Comparison of ENCODE assay signal across 11 mouse cellular contexts in genomic region chr12:12812873-12813272, GRCm38 (mm10).
DNase-seq lines count a peak whose midpoint lies in the region; ATAC-seq and TF ChIP-seq lines count a peak whose summit lies in the region.
"Had no signal": no experiment of that assay in that cellular context is flagged by ENCODE, and none has a peak within 500 bp of the region (broad histone marks: within the 10 kb centered on the region; RNA-seq: fewer than 3 reads in every experiment).

No protein-coding gene starts in this region.

- 0 out of 2 replicates have a peak overlapping the region, but pooled peaks have one; percentile 46 for H3K27ac ChIP-seq in forebrain, embryonic 12.5 days
- no peak overlapping the region for H3K27ac ChIP-seq in forebrain, embryonic 14.5 days (ENCODE audit: low read depth, low read length)
- H3K27ac ChIP-seq in hindbrain, embryonic 13.5 days = peak overlapping the region; percentile 55
- no peak overlapping the region for H3K27ac ChIP-seq in midbrain, postnatal 0 days (ENCODE audit: low read depth, low read length)
- H3K27ac ChIP-seq: heart, embryonic 13.5 days had no signal

- H3K4me1 ChIP-seq in forebrain, embryonic 12.5 days = peaks cover 34% of the 10 kb centered on the region
- peaks cover 13% of the 10 kb centered on the region for H3K4me1 ChIP-seq in forebrain, embryonic 14.5 days (ENCODE audit: control insufficient read depth, insufficient read depth, low read length)
- peaks cover 27% of the 10 kb centered on the region for H3K4me1 ChIP-seq in hindbrain, embryonic 13.5 days (replicated peaks)
- peaks cover 10% of the 10 kb centered on the region for H3K4me1 ChIP-seq in midbrain, postnatal 0 days (ENCODE audit: insufficient read depth, low read length)

- no peaks in the 10 kb centered on the region for H3K36me3 ChIP-seq in forebrain, embryonic 12.5 days (replicated peaks)
- no peaks in the 10 kb centered on the region for H3K36me3 ChIP-seq in forebrain, embryonic 14.5 days (ENCODE audit: control insufficient read depth, insufficient read depth, low read length)
- no peaks in the 10 kb centered on the region for H3K36me3 ChIP-seq in hindbrain, embryonic 13.5 days
- no peaks in the 10 kb centered on the region for H3K36me3 ChIP-seq in midbrain, postnatal 0 days (ENCODE audit: insufficient read depth, low read length)
- H3K36me3 ChIP-seq: heart, embryonic 13.5 days had no signal

- peak; percentile 76 for ATAC-seq in forebrain, embryonic 12.5 days (ENCODE audit: low FRiP score)
- no peak for ATAC-seq in forebrain, embryonic 14.5 days
- ATAC-seq in hindbrain, embryonic 13.5 days (ENCODE audit: low FRiP score) = peak; percentile 64
- ATAC-seq in midbrain, postnatal 0 days (ENCODE audit: low FRiP score) = peak; percentile 25; the same call in 1 of the 2 replicates
- no peak for ATAC-seq in cerebellum, adult (ENCODE audit: insufficient number of reproducible peaks, low FRiP score, low TSS enrichment)

- no peak for DNase-seq in forebrain, embryonic 14.5 days (ENCODE audit: low spot score)
- peak; percentile 84 for DNase-seq in ZHBTc4 (ENCODE audit: low read depth, low spot score)
- DNase-seq in midbrain, postnatal 0 days (ENCODE audit: low spot score) = peak; percentile 76
- no peak for DNase-seq in layer of hippocampus, postnatal 25 days (ENCODE audit: extremely low spot score in 1 of 2, low spot score in 1 of 2)
- no peak for DNase-seq in testis, postnatal 10 days (ENCODE audit: low spot score)
- DNase-seq: B cell, adult 2 months; kidney, adult 2 months had no signal

- no peak overlapping the region for H3K4me3 ChIP-seq in forebrain, embryonic 12.5 days (replicated peaks)
- no peak overlapping the region for H3K4me3 ChIP-seq in forebrain, embryonic 14.5 days (ENCODE audit: low read depth, low read length)
- no peak overlapping the region for H3K4me3 ChIP-seq in hindbrain, embryonic 13.5 days
- no peak overlapping the region for H3K4me3 ChIP-seq in midbrain, postnatal 0 days (ENCODE audit: low read depth, low read length)
- H3K4me3 ChIP-seq: heart, embryonic 13.5 days had no signal

- WGBS in forebrain, embryonic 12.5 days = 52% methylated on average over 6 of the region's 6 CpGs
- WGBS in forebrain, embryonic 14.5 days = 62% methylated on average over 6 of the region's 6 CpGs
- 18% methylated on average over 6 of the region's 6 CpGs for WGBS in hindbrain, embryonic 13.5 days
- 37% methylated on average over 6 of the region's 6 CpGs for WGBS in midbrain, postnatal 0 days

- no peak for TF ChIP-seq CTCF in midbrain, postnatal 0 days (IDR thresholded peaks at IDR 0.05)

- no peak overlapping the region for H3K4me2 ChIP-seq in forebrain, embryonic 12.5 days
- H3K4me2 ChIP-seq in forebrain, embryonic 14.5 days (ENCODE audit: low read length) = no peak overlapping the region
- no peak overlapping the region for H3K4me2 ChIP-seq in hindbrain, embryonic 13.5 days
- no peak overlapping the region for H3K4me2 ChIP-seq in midbrain, postnatal 0 days (ENCODE audit: low read depth, low read length, poor library complexity, severe bottlenecking)
- H3K4me2 ChIP-seq: heart, embryonic 13.5 days had no signal

- 0 out of 2 replicates have a peak, but pooled peaks cover 7% of the 10 kb centered on the region for H3K27me3 ChIP-seq in forebrain, embryonic 12.5 days
- no peaks in the 10 kb centered on the region for H3K27me3 ChIP-seq in forebrain, embryonic 14.5 days (replicated peaks; ENCODE audit: control insufficient read depth, insufficient read depth, low read length)
- H3K27me3 ChIP-seq in hindbrain, embryonic 13.5 days = no peaks in the 10 kb centered on the region
- no peaks in the 10 kb centered on the region for H3K27me3 ChIP-seq in midbrain, postnatal 0 days (ENCODE audit: insufficient read depth, low read length)
- H3K27me3 ChIP-seq: heart, embryonic 13.5 days had no signal

- H3K9ac ChIP-seq in forebrain, embryonic 12.5 days = no peak overlapping the region
- no peak overlapping the region for H3K9ac ChIP-seq in forebrain, embryonic 14.5 days (ENCODE audit: low read length)
- no peak overlapping the region for H3K9ac ChIP-seq in hindbrain, embryonic 13.5 days
- no peak overlapping the region for H3K9ac ChIP-seq in midbrain, postnatal 0 days (replicated peaks; ENCODE audit: low read length, poor library complexity, severe bottlenecking)
- H3K9ac ChIP-seq: heart, embryonic 13.5 days had no signal

- H3K9me3 ChIP-seq in forebrain, embryonic 12.5 days = no peaks in the 10 kb centered on the region
- no peaks in the 10 kb centered on the region for H3K9me3 ChIP-seq in forebrain, embryonic 14.5 days (replicated peaks; ENCODE audit: control insufficient read depth, low read length)
- H3K9me3 ChIP-seq in hindbrain, embryonic 13.5 days = no peaks in the 10 kb centered on the region
- no peaks in the 10 kb centered on the region for H3K9me3 ChIP-seq in midbrain, postnatal 0 days (ENCODE audit: low read length)
- H3K9me3 ChIP-seq: heart, embryonic 13.5 days had no signal

Comparison
In these comparisons a context has a peak if more than half of its experiments do, and no peak if none do; other contexts are left out.
1. ATAC-seq: peak in forebrain, embryonic 12.5 days (single experiment), hindbrain, embryonic 13.5 days (single experiment) and midbrain, postnatal 0 days (single experiment); none in forebrain, embryonic 14.5 days (single experiment) and cerebellum, adult (single experiment).
2. H3K27ac ChIP-seq: peak in forebrain, embryonic 12.5 days (single experiment) and hindbrain, embryonic 13.5 days (single experiment); none in forebrain, embryonic 14.5 days (single experiment) and midbrain, postnatal 0 days (single experiment).
3. DNase-seq: peak in ZHBTc4 (single experiment) and midbrain, postnatal 0 days (single experiment); none in forebrain, embryonic 14.5 days (single experiment), layer of hippocampus, postnatal 25 days (0 of 2) and testis, postnatal 10 days (single experiment).